Mouse (Mus musculus) hindbrain, embryonic 14.5 days (tissue): Measurements from ENCODE around the gene Palm. TPM values are rescaled to one million over a fixed set of nuclear protein-coding genes. Genes with fewer than 3 reads are reported as not detected.

Source experiments
- ATAC-seq: fragments of 200-750 bp; cut with Nextera tagmentation; 2 replicates; pipeline ENCODE4 v1.8.0; 2017; ENCODE audit warnings: moderate number of reproducible peaks, mild to moderate bottlenecking, moderate TSS enrichment, moderate library complexity; ENCODE audit not compliant: low FRiP score
- DNase-seq: peaks from one replicate; pipeline ENCODE4 v3.0.0-alpha.2; 2015; ENCODE audit warnings: low spot score
- H3K27ac ChIP-seq: fragments of 300-500 bp; sonication (generic); 2 replicates; pipeline ENCODE4 v1.5.1; 2014; ENCODE audit warnings: mild to moderate bottlenecking, moderate library complexity
- H3K27me3 ChIP-seq: fragments of 300-500 bp; sonication (generic); 2 replicates; pipeline ENCODE4 v1.6.1; 2014; ENCODE audit warnings: mild to moderate bottlenecking, low read length, mixed read lengths; ENCODE audit not compliant: control insufficient read depth, insufficient read depth
- H3K36me3 ChIP-seq: fragments of 300-500 bp; sonication (generic); replicated peaks from 2 replicates; pipeline ENCODE4 v1.6.1; 2014; ENCODE audit not compliant: control insufficient read depth, insufficient read depth
- H3K4me1 ChIP-seq: fragments of 300-500 bp; sonication (generic); replicated peaks from 2 replicates; pipeline ENCODE4 v1.6.1; 2014; ENCODE audit warnings: antibody characterized with exemption, low read length, mixed read lengths; ENCODE audit not compliant: control insufficient read depth, insufficient read depth
- H3K4me2 ChIP-seq: fragments of 300-500 bp; sonication (generic); replicated peaks from 2 replicates; pipeline ENCODE4 v1.6.1; 2014; ENCODE audit warnings: mild to moderate bottlenecking, moderate library complexity
- H3K4me3 ChIP-seq: fragments of 300-500 bp; sonication (generic); replicated peaks from 2 replicates; pipeline ENCODE4 v1.5.1; 2014; ENCODE audit warnings: mild to moderate bottlenecking, low read length
- H3K9ac ChIP-seq: fragments of 300-500 bp; sonication (generic); 2 replicates; pipeline ENCODE4 v1.6.1; 2014
- H3K9me3 ChIP-seq: fragments of 300-500 bp; sonication (generic); 2 replicates; pipeline ENCODE4 v1.6.1; 2016; ENCODE audit warnings: low read length; ENCODE audit not compliant: control insufficient read depth
- WGBS: fragments of 180-500 bp; shearing (Covaris S2); extraction: QIAGEN DNeasy Blood & Tissue Kit; methylation state at CpG from one replicate; pipeline ENCODE4 v1.1.7; 2014; 5-methylcytosine and 5-hydroxymethylcytosine counted together
- polyA plus RNA-seq: library from polyadenylated mRNA; unstranded; fragments of >200 nt; fragmentation: Nextera tagmentation; extraction: Ambion mirVana; gene quantifications from 2 replicates; pipeline ENCODE4 v1.2.1, GENCODE M21; 2014

Palm gene
- polyA plus RNA-seq, 1 experiment from 2014 or later: 240 TPM

DNA sequence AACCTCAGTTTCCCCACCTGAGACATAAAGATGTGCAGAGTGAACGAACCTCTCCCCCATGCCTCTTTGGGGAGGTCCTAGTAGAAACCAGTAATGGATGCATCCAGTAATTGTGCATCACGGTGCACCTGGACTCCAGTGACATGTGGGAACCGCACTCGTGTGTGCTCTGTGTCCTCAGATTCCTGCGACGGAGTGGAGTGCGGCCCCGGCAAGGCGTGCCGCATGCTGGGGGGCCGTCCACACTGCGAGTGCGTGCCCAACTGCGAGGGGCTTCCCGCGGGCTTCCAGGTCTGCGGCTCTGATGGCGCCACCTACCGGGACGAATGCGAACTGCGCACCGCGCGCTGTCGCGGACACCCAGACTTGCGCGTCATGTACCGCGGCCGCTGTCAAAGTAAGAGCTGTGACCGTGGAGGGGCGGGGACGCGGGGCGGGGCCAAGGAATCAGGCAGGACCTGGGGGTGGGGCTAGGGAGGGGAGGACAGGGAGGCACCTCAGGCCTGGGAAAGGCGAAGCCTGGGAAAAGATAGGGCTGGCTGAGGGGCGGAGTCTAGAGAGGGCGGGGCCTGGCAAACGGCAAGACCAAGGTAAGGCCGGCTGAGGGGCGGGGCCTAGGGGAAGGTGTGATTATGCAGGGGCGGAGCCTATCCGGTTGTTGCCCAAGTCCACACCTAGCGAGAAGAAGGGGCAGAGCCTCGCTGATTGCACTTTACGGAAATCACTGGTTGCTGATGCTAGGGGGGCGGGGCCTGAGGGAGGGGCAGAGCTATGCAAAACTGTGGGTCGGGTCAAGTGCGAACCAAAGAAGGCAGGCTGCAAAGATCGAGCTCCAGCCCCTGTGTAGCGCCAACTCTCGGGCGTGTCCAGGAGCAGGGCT is 13.3 kb upstream of the Palm start:
- no peak overlapping the region for H3K27ac ChIP-seq

DNA sequence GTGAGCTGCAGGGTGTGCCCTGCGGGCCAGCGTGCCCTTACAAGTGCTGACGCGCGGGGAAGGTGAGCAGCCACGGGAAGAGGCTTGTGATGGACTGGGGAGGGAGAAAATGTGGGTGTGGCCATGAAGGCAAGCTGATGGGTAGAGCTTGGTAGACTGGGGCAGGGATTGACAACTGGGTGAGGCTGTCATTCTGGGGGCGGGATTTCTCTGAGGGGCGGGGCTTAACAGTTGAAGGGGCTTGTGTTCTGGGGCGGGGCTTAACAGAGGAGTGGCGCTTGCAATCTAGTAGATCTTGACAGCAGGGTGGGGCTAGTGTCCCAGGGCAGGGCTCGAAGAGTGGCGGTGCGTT is 12.7 kb upstream of the Palm start:
- Histone ChIP-seq H3K9me3 (no peaks in the 10 kb centered on the region), H3K4me2 (peak overlapping the region; percentile 79), H3K27me3 (peaks cover 48% of the 10 kb centered on the region), H3K4me1 (peaks cover 13% of the 10 kb centered on the region), H3K9ac (peak overlapping the region; percentile 51), H3K36me3 (no peaks in the 10 kb centered on the region), H3K27ac (no peak overlapping the region), H3K4me3 (peak overlapping the region; percentile 41)
- DNase-seq: no peak
- WGBS: 2% methylated on average over 13 of the region's 13 CpGs
- ATAC-seq: no peak

More for the DNA sequence above, 13.3 kb upstream of the Palm start:
- Histone ChIP-seq H3K4me2 (peak overlapping the region; percentile 79), H3K9ac (peak overlapping the region; percentile 51), H3K4me1 (peaks cover 13% of the 10 kb centered on the region), H3K4me3 (peak overlapping the region; percentile 41), H3K27me3 (peaks cover 48% of the 10 kb centered on the region), H3K9me3 (0 out of 2 replicates have a peak, but pooled peaks cover 1% of the 10 kb centered on the region), H3K36me3 (no peaks in the 10 kb centered on the region)
- DNase-seq: peak; percentile 95
- WGBS: 1% methylated on average over 53 of the region's 55 CpGs
- peak; percentile 93 for ATAC-seq

DNA sequence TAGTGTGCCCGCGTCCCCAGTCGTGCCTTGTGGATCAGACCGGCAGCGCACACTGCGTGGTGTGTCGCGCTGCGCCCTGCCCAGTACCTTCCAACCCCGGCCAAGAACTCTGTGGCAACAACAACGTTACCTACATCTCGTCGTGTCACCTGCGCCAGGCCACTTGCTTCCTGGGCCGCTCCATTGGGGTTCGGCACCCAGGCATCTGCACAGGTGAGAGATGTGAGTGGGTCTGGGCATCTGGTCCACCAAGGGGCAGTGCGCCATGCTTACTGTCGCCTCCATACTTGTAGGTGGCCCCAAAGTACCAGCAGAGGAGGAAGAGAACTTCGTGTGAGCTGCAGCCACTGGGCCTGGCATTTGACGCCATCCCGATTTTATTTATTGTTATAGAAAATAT is 12.2 kb upstream of the Palm start:
- 34% methylated on average over 21 of the region's 21 CpGs for WGBS
- H3K4me3 ChIP-seq: peak overlapping the region; percentile 41
- no peak overlapping the region for H3K27ac ChIP-seq
- peaks cover 13% of the 10 kb centered on the region for H3K4me1 ChIP-seq
- H3K4me2 ChIP-seq: peak overlapping the region; percentile 79
- H3K36me3 ChIP-seq: no peaks in the 10 kb centered on the region
- peaks cover 48% of the 10 kb centered on the region for H3K27me3 ChIP-seq
- DNase-seq (no peak), ATAC-seq (no peak)
- H3K9ac ChIP-seq: 0 out of 2 replicates have a peak overlapping the region, but pooled peaks have one; percentile 24
- no peaks in the 10 kb centered on the region for H3K9me3 ChIP-seq

- Histone ChIP-seq H3K9ac (no peak overlapping the region), H3K27me3 (peaks cover 40% of the 10 kb centered on the region), H3K36me3 (no peaks in the 10 kb centered on the region), H3K27ac (no peak overlapping the region), H3K9me3 (no peaks in the 10 kb centered on the region), H3K4me2 (no peak overlapping the region), H3K4me3 (no peak overlapping the region), H3K4me1 (peaks cover 13% of the 10 kb centered on the region)
- DNase-seq: no peak
- WGBS: 57% methylated on average over 5 of the region's 5 CpGs
- no peak for ATAC-seq
Measured at GRCm38 (mm10) chr10:79781956-79782355, 11.4 kb upstream of the Palm start.

DNA sequence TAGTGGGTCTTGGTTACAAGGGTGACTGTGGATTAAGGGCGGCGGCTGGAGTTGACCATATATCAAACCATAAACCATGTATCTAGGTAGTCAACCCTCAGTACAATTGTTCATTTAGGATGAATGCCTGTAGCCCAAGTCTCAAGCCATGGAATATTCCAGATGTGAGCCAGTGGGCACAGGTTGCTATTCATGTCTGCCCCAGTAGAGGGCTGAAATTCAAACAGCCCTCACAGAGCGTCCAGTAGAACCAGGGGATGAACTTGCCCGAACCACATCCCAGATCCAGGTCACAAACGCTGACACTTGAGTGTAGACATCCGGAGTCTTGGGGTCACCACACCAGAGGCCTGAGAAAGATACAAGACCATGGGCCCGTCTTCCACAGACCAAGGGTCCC is 10.3 kb upstream of the Palm start:
- WGBS: 66% methylated on average over 7 of the region's 7 CpGs
- Histone ChIP-seq H3K4me2 (no peak overlapping the region), H3K4me3 (no peak overlapping the region), H3K9me3 (no peaks in the 10 kb centered on the region), H3K27ac (no peak overlapping the region), H3K27me3 (peaks cover 30% of the 10 kb centered on the region), H3K36me3 (no peaks in the 10 kb centered on the region), H3K4me1 (peaks cover 13% of the 10 kb centered on the region), H3K9ac (no peak overlapping the region)
- no peak for ATAC-seq
- no peak for DNase-seq

GRCm38 (mm10) chr10:79783920-79784800 is 9.2 kb upstream of the Palm start:
- H3K4me2 ChIP-seq: no peak overlapping the region
- no peak overlapping the region for H3K9ac ChIP-seq
- no peaks in the 10 kb centered on the region for H3K9me3 ChIP-seq
- no peaks in the 10 kb centered on the region for H3K36me3 ChIP-seq
- H3K27me3 ChIP-seq: peaks cover 19% of the 10 kb centered on the region
- WGBS: 36% methylated on average over 27 of the region's 27 CpGs
- H3K27ac ChIP-seq: no peak overlapping the region
- DNase-seq (no peak), ATAC-seq (no peak)
- no peak overlapping the region for H3K4me3 ChIP-seq
- H3K4me1 ChIP-seq: peaks cover 13% of the 10 kb centered on the region

- no peaks in the 10 kb centered on the region for H3K9me3 ChIP-seq
- no peak overlapping the region for H3K4me3 ChIP-seq
- 38% methylated on average over 7 of the region's 7 CpGs for WGBS
- DNase-seq (peak; percentile 86), ATAC-seq (no peak)
- no peak overlapping the region for H3K9ac ChIP-seq
- no peak overlapping the region for H3K27ac ChIP-seq
- no peaks in the 10 kb centered on the region for H3K4me1 ChIP-seq
- no peaks in the 10 kb centered on the region for H3K27me3 ChIP-seq
- H3K36me3 ChIP-seq: no peaks in the 10 kb centered on the region
- H3K4me2 ChIP-seq: no peak overlapping the region
Measured at GRCm38 (mm10) chr10:79788386-79789158, 4.8 kb upstream of the Palm start.

DNA sequence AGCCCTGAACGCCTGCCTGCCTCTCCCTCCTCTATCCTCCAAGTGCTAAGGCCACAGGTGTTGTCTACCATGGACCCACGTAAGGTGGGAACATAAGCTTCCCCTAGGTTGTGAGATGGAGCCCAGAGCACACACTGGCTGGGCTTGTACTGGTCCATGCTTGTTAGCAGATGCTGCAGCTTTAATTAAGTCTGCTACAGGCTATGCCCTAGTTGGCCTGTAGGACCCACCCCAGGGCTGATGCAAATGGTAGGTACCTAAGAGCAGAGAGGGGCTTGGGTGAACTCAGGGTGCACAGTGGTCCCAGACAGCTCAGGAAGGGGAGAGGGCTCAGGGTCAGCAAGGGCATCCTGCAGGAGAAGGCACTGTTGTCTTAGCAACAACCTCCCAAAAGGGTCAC is 3.8 kb upstream of the Palm start:
- 42% methylated on average over 2 of the region's 2 CpGs for WGBS
- no peak overlapping the region for H3K4me3 ChIP-seq
- ATAC-seq: no peak
- H3K4me2 ChIP-seq: no peak overlapping the region
- H3K9me3 ChIP-seq: no peaks in the 10 kb centered on the region
- H3K27ac ChIP-seq: no peak overlapping the region
- no peaks in the 10 kb centered on the region for H3K36me3 ChIP-seq
- H3K4me1 ChIP-seq: peaks cover under 1% of the 10 kb centered on the region; the same call in 1 of the 2 replicates
- no peak for DNase-seq
- no peak overlapping the region for H3K9ac ChIP-seq
- no peaks in the 10 kb centered on the region for H3K27me3 ChIP-seq
